Comparison of ENCODE assay signal across 11 mouse cellular contexts in genomic region chr17:13659943-13660342, GRCm38 (mm10).
A peak's percentile ranks its signal among the peaks of the same experiment; 100 is the strongest.
DNase-seq lines count a peak whose midpoint lies in the region; ATAC-seq and TF ChIP-seq lines count a peak whose summit lies in the region.
"Had no signal": no experiment of that assay in that cellular context is flagged by ENCODE, and none has a peak within 500 bp of the region (broad histone marks: within the 10 kb centered on the region; RNA-seq: fewer than 3 reads in every experiment).

No protein-coding gene starts in this region.

- H3K9ac ChIP-seq in forebrain, embryonic 12.5 days, result no peak overlapping the region
- H3K9ac ChIP-seq in forebrain, embryonic 11.5 days (ENCODE audit: low read length), result no peak overlapping the region
- no peak overlapping the region for H3K9ac ChIP-seq in lung, embryonic 15.5 days

- no peak for ATAC-seq in forebrain, embryonic 12.5 days (ENCODE audit: low FRiP score)
- no peak for ATAC-seq in forebrain, embryonic 11.5 days (replicated peaks; ENCODE audit: low FRiP score)
- ATAC-seq in lung, embryonic 15.5 days (ENCODE audit: borderline replicate concordance, extremely low read depth, low FRiP score, low TSS enrichment), result no peak
- peak; percentile 17 for ATAC-seq in activated CD4-positive, CD25-positive, alpha-beta regulatory T cell, adult 4 months
- ATAC-seq in megakaryocyte progenitor cell, adult 5-6 weeks (replicated peaks; ENCODE audit: poor library complexity), result peak; percentile 84

- H3K4me2 ChIP-seq in forebrain, embryonic 12.5 days, result no peak overlapping the region
- H3K4me2 ChIP-seq in forebrain, embryonic 11.5 days (ENCODE audit: low read depth, low read length, severe bottlenecking), result no peak overlapping the region
- no peak overlapping the region for H3K4me2 ChIP-seq in lung, embryonic 15.5 days
- H3K4me2 ChIP-seq: heart, embryonic 11.5 days had no signal

- no peaks in the 10 kb centered on the region for H3K27me3 ChIP-seq in forebrain, embryonic 12.5 days
- H3K27me3 ChIP-seq in forebrain, embryonic 11.5 days (ENCODE audit: control insufficient read depth, insufficient read depth, low read length), result no peaks in the 10 kb centered on the region
- H3K27me3 ChIP-seq in lung, embryonic 15.5 days, result no peaks in the 10 kb centered on the region

- no peaks in the 10 kb centered on the region for H3K9me3 ChIP-seq in forebrain, embryonic 12.5 days
- H3K9me3 ChIP-seq in forebrain, embryonic 11.5 days (ENCODE audit: control insufficient read depth, low read length), result no peaks in the 10 kb centered on the region
- no peaks in the 10 kb centered on the region for H3K9me3 ChIP-seq in lung, embryonic 15.5 days

- peaks cover 45% of the 10 kb centered on the region for H3K4me1 ChIP-seq in forebrain, embryonic 12.5 days
- peaks cover 9% of the 10 kb centered on the region for H3K4me1 ChIP-seq in forebrain, embryonic 11.5 days (replicated peaks; ENCODE audit: control insufficient read depth, insufficient read depth, low read length)
- peaks cover 36% of the 10 kb centered on the region for H3K4me1 ChIP-seq in lung, embryonic 15.5 days
- peaks cover 15% of the 10 kb centered on the region for H3K4me1 ChIP-seq in lung, adult 2 months (ENCODE audit: control insufficient read depth, insufficient read depth, low read length)

- H3K36me3 ChIP-seq in forebrain, embryonic 12.5 days (replicated peaks), result no peaks in the 10 kb centered on the region
- H3K36me3 ChIP-seq in forebrain, embryonic 11.5 days (ENCODE audit: control insufficient read depth, insufficient read depth, low read length), result no peaks in the 10 kb centered on the region
- H3K36me3 ChIP-seq in lung, embryonic 15.5 days, result no peaks in the 10 kb centered on the region

- DNase-seq in forebrain, embryonic 11.5 days (ENCODE audit: low spot score), result no peak
- DNase-seq in lung, adult 2 months, result no peak
- no peak for DNase-seq in kidney, postnatal 25 days
- no peak for DNase-seq in frontal cortex, adult 2 months (ENCODE audit: extremely low spot score in 1 of 2, low spot score in 1 of 2)
- DNase-seq: embryo, embryonic 11 days; layer of hippocampus, postnatal 36 days had no signal

- H3K27ac ChIP-seq in forebrain, embryonic 12.5 days, result peak overlapping the region; percentile 92; the same call in 1 of the 2 replicates
- H3K27ac ChIP-seq in forebrain, embryonic 11.5 days (ENCODE audit: low read depth, low read length), result no peak overlapping the region
- peak overlapping the region; percentile 45; the same call in 1 of the 2 replicates for H3K27ac ChIP-seq in lung, embryonic 15.5 days

- no peak for TF ChIP-seq POLR2A in lung, adult 2 months (IDR thresholded peaks at IDR 0.05; ENCODE audit: borderline replicate concordance, extremely low read depth, low read depth, low read length)

- TF ChIP-seq CTCF in lung, adult 2 months (IDR thresholded peaks at IDR 0.05; ENCODE audit: insufficient read depth, low read length), result no peak

- WGBS in forebrain, embryonic 12.5 days, result 74% methylated on average over 4 of the region's 4 CpGs
- 75% methylated on average over 4 of the region's 4 CpGs for WGBS in forebrain, embryonic 11.5 days
- WGBS in lung, embryonic 15.5 days, result 74% methylated on average over 4 of the region's 4 CpGs
- WGBS in lung, adult 2 months, result 43% methylated on average over 4 of the region's 4 CpGs

- no peak overlapping the region for H3K4me3 ChIP-seq in forebrain, embryonic 12.5 days (replicated peaks)
- no peak overlapping the region for H3K4me3 ChIP-seq in forebrain, embryonic 11.5 days (ENCODE audit: low read depth, low read length)
- H3K4me3 ChIP-seq in lung, embryonic 15.5 days, result no peak overlapping the region
- no peak overlapping the region for H3K4me3 ChIP-seq in lung, adult 2 months (replicated peaks; ENCODE audit: extremely low read depth, low read depth, low read length)

Comparison
In these comparisons a context has a peak if more than half of its experiments do, and no peak if none do; other contexts are left out.
1. ATAC-seq: peak in activated CD4-positive, CD25-positive, alpha-beta regulatory T cell, adult 4 months (single experiment) and megakaryocyte progenitor cell, adult 5-6 weeks (single experiment); none in forebrain, embryonic 12.5 days (single experiment), forebrain, embryonic 11.5 days (single experiment) and lung, embryonic 15.5 days (single experiment).